Mouse (Mus musculus) heart, embryonic 10.5 days (tissue): Measurements from ENCODE around the gene 1110032A03Rik. TPM values are rescaled to one million over a fixed set of nuclear protein-coding genes. Genes with fewer than 3 reads are reported as not detected.

Experiments
- DNase-seq: peaks from one replicate; pipeline ENCODE4 v3.0.0-alpha.2; 2017; ENCODE audit warnings: low spot score
- H3K27ac ChIP-seq: fragments of 300-500 bp; sonication (generic); 2 replicates; pipeline ENCODE4 v1.5.1; 2016; ENCODE audit warnings: mild to moderate bottlenecking
- H3K27me3 ChIP-seq: fragments of 300-500 bp; sonication (generic); 2 replicates; pipeline ENCODE4 v1.6.1; 2016; ENCODE audit warnings: mild to moderate bottlenecking; ENCODE audit not compliant: poor library complexity, insufficient read depth, severe bottlenecking
- H3K36me3 ChIP-seq: fragments of 300-500 bp; sonication (generic); 2 replicates; pipeline ENCODE4 v1.6.1; 2016; ENCODE audit warnings: mild to moderate bottlenecking, moderate library complexity
- H3K4me1 ChIP-seq: fragments of 300-500 bp; sonication (generic); 2 replicates; pipeline ENCODE4 v1.6.1; 2016; ENCODE audit warnings: mild to moderate bottlenecking
- H3K4me3 ChIP-seq: fragments of 300-500 bp; sonication (generic); 2 replicates; pipeline ENCODE4 v1.5.1; 2016; ENCODE audit warnings: mild to moderate bottlenecking, moderate library complexity
- H3K9me3 ChIP-seq: fragments of 300-500 bp; sonication (generic); 2 replicates; pipeline ENCODE4 v1.6.1; 2016; ENCODE audit warnings: mild to moderate bottlenecking, moderate library complexity
- WGBS: fragments of 180-500 bp; shearing (Covaris S2); methylation state at CpG from one replicate; pipeline ENCODE4 v1.1.7; 2016; 5-methylcytosine and 5-hydroxymethylcytosine counted together
- polyA plus RNA-seq: library from polyadenylated mRNA; unstranded; fragments of >200 nt; fragmentation: Nextera tagmentation; extraction: Ambion mirVana; gene quantifications from 2 replicates; pipeline ENCODE4 v1.2.1, GENCODE M21; 2016

1110032A03Rik gene
- polyA plus RNA-seq, 1 experiment from 2014 or later, result 21.6 TPM

GRCm38 (mm10) chr9:50803055-50803671 is 27.8 kb upstream of the 1110032A03Rik start:
- peak; percentile 92 for DNase-seq
- H3K4me3 ChIP-seq, result no peak overlapping the region
- peak overlapping the region; percentile 8; the same call in 1 of the 2 replicates for H3K27ac ChIP-seq
- peaks cover 76% of the 10 kb centered on the region for H3K36me3 ChIP-seq
- no peaks in the 10 kb centered on the region for H3K9me3 ChIP-seq
- no peaks in the 10 kb centered on the region for H3K27me3 ChIP-seq
- H3K4me1 ChIP-seq, result no peaks in the 10 kb centered on the region
- 80% methylated on average over 7 of the region's 7 CpGs for WGBS

- H3K9me3 ChIP-seq, result no peaks in the 10 kb centered on the region
- WGBS, result 64% methylated on average over 2 of the region's 2 CpGs
- no peak overlapping the region for H3K27ac ChIP-seq
- H3K4me1 ChIP-seq, result no peaks in the 10 kb centered on the region
- H3K27me3 ChIP-seq, result no peaks in the 10 kb centered on the region
- no peak for DNase-seq
- H3K4me3 ChIP-seq, result no peak overlapping the region
- peaks cover 66% of the 10 kb centered on the region for H3K36me3 ChIP-seq
These were observed 25.7 kb upstream of the 1110032A03Rik start for GRCm38 (mm10) chr9:50800985-50801384.

- peaks cover 55% of the 10 kb centered on the region for H3K36me3 ChIP-seq
- no peak for DNase-seq
- H3K4me1 ChIP-seq, result no peaks in the 10 kb centered on the region
- H3K27me3 ChIP-seq, result no peaks in the 10 kb centered on the region
- H3K9me3 ChIP-seq, result no peaks in the 10 kb centered on the region
- no peak overlapping the region for H3K27ac ChIP-seq
- H3K4me3 ChIP-seq, result no peak overlapping the region
- WGBS, result 82% methylated on average over 5 of the region's 5 CpGs
These were observed 23.0 kb upstream of the 1110032A03Rik start for GRCm38 (mm10) chr9:50798368-50798767.

GRCm38 (mm10) chr9:50797641-50798040 is 22.3 kb upstream of the 1110032A03Rik start:
- no peaks in the 10 kb centered on the region for H3K9me3 ChIP-seq
- no peak overlapping the region for H3K4me3 ChIP-seq
- no peak for DNase-seq
- WGBS, result 89% methylated on average over 7 of the region's 7 CpGs
- H3K4me1 ChIP-seq, result no peaks in the 10 kb centered on the region
- H3K27me3 ChIP-seq, result no peaks in the 10 kb centered on the region
- peaks cover 50% of the 10 kb centered on the region for H3K36me3 ChIP-seq
- H3K27ac ChIP-seq, result no peak overlapping the region

- H3K36me3 ChIP-seq, result peaks cover 52% of the 10 kb centered on the region
- H3K4me3 ChIP-seq, result no peak overlapping the region
- H3K9me3 ChIP-seq, result no peaks in the 10 kb centered on the region
- no peak overlapping the region for H3K27ac ChIP-seq
- no peak for DNase-seq
- 85% methylated on average over 8 of the region's 8 CpGs for WGBS
- H3K4me1 ChIP-seq, result no peaks in the 10 kb centered on the region
- H3K27me3 ChIP-seq, result no peaks in the 10 kb centered on the region
These were observed 21.5 kb upstream of the 1110032A03Rik start for GRCm38 (mm10) chr9:50796776-50797175.

- Histone ChIP-seq H3K36me3 (peaks cover 53% of the 10 kb centered on the region), H3K9me3 (no peaks in the 10 kb centered on the region), H3K27ac (no peak overlapping the region), H3K27me3 (no peaks in the 10 kb centered on the region), H3K4me3 (no peak overlapping the region), H3K4me1 (no peaks in the 10 kb centered on the region)
- WGBS, result 90% methylated on average over 3 of the region's 3 CpGs
- DNase-seq, result no peak
These were observed 19.9 kb upstream of the 1110032A03Rik start for GRCm38 (mm10) chr9:50795266-50795665.

GRCm38 (mm10) chr9:50782155-50782554 is 6.8 kb upstream of the 1110032A03Rik start:
- DNase-seq, result no peak
- Histone ChIP-seq H3K4me1 (no peaks in the 10 kb centered on the region), H3K36me3 (peaks cover 92% of the 10 kb centered on the region), H3K27me3 (no peaks in the 10 kb centered on the region), H3K9me3 (no peaks in the 10 kb centered on the region), H3K4me3 (no peak overlapping the region), H3K27ac (no peak overlapping the region)
- 70% methylated on average over 2 of the region's 2 CpGs for whole genome bisulfite sequencing

- Histone ChIP-seq H3K9me3 (no peaks in the 10 kb centered on the region), H3K36me3 (peaks cover 46% of the 10 kb centered on the region), H3K4me3 (peak overlapping the region; percentile 85), H3K27me3 (no peaks in the 10 kb centered on the region), H3K4me1 (peaks cover 19% of the 10 kb centered on the region), H3K27ac (peak overlapping the region; percentile 97)
- WGBS, result 50% methylated on average over 11 of the region's 11 CpGs
- DNase-seq, result no peak
These were observed 941 bp upstream of the 1110032A03Rik start for GRCm38 (mm10) chr9:50776162-50776760.

GRCm38 (mm10) chr9:50775662-50776126 is 374 bp upstream of the 1110032A03Rik start:
- Histone ChIP-seq H3K4me1 (peaks cover 19% of the 10 kb centered on the region), H3K4me3 (peak overlapping the region; percentile 85), H3K36me3 (peaks cover 41% of the 10 kb centered on the region), H3K27ac (peak overlapping the region; percentile 97), H3K27me3 (no peaks in the 10 kb centered on the region), H3K9me3 (no peaks in the 10 kb centered on the region)
- DNase-seq, result no peak
- WGBS, result 2% methylated on average over 24 of the region's 30 CpGs

- H3K4me3 ChIP-seq, result peak overlapping the region; percentile 85; the same call in 1 of the 2 replicates
- H3K27ac ChIP-seq, result no peak overlapping the region
- no peaks in the 10 kb centered on the region for H3K9me3 ChIP-seq
- H3K27me3 ChIP-seq, result no peaks in the 10 kb centered on the region
- no peak for DNase-seq
- 83% methylated on average over 4 of the region's 4 CpGs for WGBS
- H3K4me1 ChIP-seq, result peaks cover 22% of the 10 kb centered on the region
- H3K36me3 ChIP-seq, result peaks cover 26% of the 10 kb centered on the region
These were observed 1.3 kb downstream of the 1110032A03Rik start for GRCm38 (mm10) chr9:50774026-50774462.

- H3K27me3 ChIP-seq, result no peaks in the 10 kb centered on the region
- H3K27ac ChIP-seq, result no peak overlapping the region
- peaks cover 11% of the 10 kb centered on the region for H3K36me3 ChIP-seq
- DNase-seq, result no peak
- no peak overlapping the region for H3K4me3 ChIP-seq
- H3K9me3 ChIP-seq, result no peaks in the 10 kb centered on the region
- 72% methylated on average over 2 of the region's 2 CpGs for WGBS
- peaks cover 23% of the 10 kb centered on the region for H3K4me1 ChIP-seq
These were observed 5.3 kb downstream of the 1110032A03Rik start for GRCm38 (mm10) chr9:50770011-50770410.

GRCm38 (mm10) chr9:50768107-50769002 is 7.0 kb downstream of the 1110032A03Rik start, which contains the start of gene Fdxacb1:
Fdxacb1 (plus strand) TSS chr9:50768236.
- peaks cover 13% of the 10 kb centered on the region for H3K4me1 ChIP-seq
- peak; percentile 98 for DNase-seq
- peak within 1 kb of the TSS; percentile 66 for H3K4me3 ChIP-seq
- peaks cover 11% of the 10 kb centered on the region for H3K36me3 ChIP-seq
- no peaks in the 10 kb centered on the region for H3K27me3 ChIP-seq
- peak within 1 kb of the TSS; percentile 93 for H3K27ac ChIP-seq
- H3K9me3 ChIP-seq, result no peaks in the 10 kb centered on the region
- 4% methylated on average over 59 of the region's 59 CpGs for WGBS
